Mouse (Mus musculus): ENCODE measurements around the gene Nup107.
"Not testable (repeated sequence)": the region's sequence is repeated elsewhere in the genome, so short reads cannot be mapped to it uniquely, and the experiment has no call there.

The Nup107 gene

GRCm38 (mm10) chr10:117733626-117734025 is 58.9 kb downstream of the Nup107 start:
- DNase-seq: not testable (repeated sequence)

DNA sequence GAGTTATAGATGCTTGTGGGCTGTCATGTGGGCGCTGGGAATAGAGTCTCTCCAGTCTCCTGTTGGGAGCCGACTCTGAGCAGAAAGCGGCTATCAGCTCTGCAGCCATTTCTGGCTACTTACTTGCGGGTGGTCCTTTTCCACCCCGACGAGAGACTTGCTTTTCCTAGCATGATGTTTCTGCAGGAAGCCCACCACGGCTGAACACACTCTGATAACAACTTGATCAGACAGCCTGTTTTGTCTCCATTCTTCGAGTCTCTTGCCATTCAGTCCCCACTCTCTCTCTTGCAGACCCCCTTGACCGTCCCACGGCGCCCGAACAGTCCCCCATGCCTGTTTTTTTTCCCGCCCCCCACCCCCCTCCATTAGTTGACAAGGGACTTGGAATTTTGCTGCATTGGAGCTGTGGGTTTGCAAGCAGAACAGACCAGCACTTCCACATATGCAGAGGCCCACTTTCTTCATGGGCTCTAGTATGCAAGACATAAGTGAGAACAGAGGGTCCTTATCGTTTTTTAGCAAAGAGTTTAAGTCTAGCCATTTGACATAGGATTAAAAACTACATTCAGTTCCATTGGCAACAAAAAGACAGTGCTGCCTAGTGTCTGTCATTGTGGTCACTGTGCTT is 59.4 kb downstream of the Nup107 start:
- no peak for DNase-seq

- DNase-seq: no peak
Observed at GRCm38 (mm10) chr10:117732184-117732583, 60.3 kb downstream of the Nup107 start.

DNA sequence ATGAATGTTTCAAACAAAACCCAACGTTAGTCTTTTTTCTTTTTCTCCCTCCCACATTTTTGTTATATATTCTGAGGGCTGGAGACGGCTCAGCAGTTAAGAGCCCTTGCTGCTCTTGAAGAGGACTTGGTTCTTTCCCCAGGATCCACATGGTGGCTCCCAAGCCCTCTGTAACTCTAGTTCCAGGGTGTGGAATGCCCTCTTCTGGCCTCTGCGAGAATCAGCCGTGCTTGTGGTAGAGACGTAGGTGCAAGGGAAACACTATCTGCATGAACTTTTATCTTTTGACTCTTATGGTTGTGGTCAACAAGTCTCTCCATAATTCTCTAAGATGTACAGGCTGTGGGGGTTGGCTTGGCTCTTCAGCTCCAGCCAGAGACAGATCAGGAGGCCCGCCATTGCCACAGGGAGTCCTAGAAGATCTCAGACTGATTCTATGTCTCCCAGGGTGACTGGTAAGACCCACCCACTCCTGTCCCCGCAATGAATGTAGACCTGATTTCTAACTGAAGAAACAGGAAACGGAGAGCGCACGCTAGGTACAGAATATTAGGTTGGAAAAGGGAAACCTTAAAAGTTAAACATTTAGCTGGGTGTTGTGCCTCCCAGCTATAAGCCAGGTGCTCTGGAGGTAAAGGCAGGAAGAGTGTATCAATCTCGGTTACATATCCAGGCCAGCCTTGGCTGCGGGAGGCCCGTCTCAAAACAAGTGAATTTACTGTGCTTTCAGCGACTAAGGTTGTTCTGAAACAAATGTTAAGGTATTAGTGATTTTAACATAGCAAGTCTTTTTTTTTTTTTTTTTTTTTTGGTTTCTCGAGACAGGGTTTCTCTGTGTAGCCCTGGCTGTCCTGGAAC is 61.0 kb downstream of the Nup107 start:
- peak; percentile 72 to 77 for DNase-seq

- DNase-seq: no peak
Observed at GRCm38 (mm10) chr10:117730637-117731203, 61.8 kb downstream of the Nup107 start.

DNA sequence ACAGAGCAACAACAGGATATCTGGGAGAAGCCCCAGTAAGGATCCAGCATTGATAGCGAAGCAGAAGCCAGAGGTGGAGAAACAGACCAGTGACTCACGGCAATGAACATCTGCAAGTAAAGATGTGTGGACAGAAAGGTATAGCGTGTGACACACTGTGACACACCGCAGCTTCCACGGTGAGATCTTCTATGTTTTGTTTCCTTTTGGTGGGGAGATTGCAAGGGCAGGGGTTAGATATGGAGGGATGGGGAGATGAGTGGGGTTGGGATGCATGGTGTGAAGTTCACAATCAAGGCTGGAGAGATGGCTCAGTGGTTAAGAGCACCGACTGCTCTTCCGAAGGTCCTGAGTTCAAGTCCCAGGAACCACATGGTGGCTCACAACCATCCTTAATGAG is 62.4 kb downstream of the Nup107 start:
- DNase-seq: no peak

DNA sequence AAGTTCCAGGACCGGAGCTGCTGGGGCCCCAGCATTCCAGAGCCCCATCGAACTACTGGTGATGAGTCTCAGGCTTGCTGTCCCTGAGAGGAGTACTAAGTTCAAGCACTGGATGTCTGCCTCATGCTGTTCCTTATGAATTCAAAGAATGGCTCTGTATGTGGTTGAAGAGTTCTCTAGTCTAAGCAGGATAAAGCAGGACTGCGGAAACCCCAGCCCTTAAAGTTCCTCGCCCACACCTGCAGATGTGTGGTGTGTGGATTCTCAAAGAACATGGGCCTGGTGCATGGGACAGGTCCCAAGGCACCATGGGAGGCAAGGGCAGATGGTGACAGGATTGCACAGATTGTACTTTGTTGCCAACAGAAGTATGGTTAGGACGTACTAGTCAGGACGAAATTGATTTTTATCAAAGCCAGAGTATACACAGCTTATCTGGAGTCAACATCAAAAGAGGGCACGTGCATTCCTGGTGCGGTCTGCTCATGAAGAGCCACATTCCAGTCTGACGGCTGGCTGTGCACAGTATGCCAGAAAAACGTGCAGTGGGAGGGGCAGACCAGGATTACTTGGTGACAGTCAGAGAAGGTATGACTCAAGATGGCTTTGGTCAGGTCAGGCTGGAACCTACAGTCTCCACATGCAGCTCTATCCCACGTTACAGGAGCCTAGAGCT is 63.2 kb downstream of the Nup107 start:
- DNase-seq: no peak

DNA sequence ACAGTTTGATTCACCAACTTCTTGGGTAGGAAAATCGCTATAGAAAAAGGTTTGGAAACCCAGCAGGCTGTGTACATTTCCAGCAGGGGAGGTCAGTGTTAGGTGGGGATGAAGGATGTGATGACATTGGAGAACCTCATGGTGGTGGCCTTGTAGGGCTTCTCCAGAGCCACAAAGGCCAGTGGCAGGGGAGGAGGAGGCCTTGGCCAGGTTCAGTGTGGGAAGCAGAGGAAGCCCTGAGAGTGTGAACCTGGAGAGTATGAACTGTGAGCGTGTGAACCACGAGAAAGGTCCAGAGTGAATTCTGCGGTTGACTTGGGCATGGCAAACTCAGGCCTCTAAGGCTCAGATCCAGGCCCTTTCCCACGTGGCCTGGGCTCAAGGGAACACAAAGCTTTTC is 63.9 kb downstream of the Nup107 start:
- no peak for DNase-seq

- no peak for DNase-seq
Observed at GRCm38 (mm10) chr10:117727518-117728110, 64.9 kb downstream of the Nup107 start.

DNA sequence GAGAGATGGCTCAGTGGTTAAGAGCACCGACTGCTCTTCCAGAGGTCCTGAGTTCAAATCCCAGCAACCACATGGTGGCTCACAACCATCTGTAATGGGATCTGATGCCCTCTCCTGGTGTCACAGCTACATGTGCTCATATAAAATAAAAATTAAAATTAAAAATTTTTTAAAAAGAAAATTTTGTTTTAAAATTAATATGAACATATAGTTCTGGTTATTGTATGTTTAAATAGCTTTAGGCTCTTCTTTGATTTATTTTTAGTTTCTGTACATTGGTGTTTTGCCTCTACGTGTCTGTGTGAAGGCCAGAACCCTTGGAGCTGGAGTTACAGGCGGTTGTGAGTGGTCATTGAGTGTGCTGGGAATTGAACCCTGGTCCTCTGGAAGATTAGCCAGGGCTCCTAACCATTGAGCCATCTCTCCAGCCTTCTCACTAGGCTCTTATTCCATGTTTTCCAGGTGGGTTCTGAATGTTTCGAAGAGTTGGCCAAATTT is 65.6 kb downstream of the Nup107 start:
- DNase-seq: no peak

DNA sequence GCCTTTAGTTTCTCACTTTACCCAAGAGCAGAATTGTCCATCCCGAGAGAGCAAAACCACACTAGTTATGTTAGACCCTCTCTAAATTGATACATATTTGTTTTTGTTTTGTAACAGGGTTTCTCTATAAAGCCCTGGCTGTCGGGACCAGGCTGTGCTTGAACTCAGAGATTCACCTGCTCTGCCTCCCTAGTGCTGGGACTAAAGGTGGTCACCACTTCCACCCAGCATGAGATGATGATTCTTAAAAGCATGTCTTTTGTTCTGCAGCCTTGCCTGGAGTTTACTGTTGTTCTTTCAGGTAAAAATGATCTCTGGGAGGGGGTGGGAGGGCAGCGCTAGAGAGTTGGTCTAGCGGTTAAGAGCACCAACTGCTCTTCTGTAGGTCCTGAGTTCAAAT is 66.2 kb downstream of the Nup107 start:
- no peak for DNase-seq

DNA sequence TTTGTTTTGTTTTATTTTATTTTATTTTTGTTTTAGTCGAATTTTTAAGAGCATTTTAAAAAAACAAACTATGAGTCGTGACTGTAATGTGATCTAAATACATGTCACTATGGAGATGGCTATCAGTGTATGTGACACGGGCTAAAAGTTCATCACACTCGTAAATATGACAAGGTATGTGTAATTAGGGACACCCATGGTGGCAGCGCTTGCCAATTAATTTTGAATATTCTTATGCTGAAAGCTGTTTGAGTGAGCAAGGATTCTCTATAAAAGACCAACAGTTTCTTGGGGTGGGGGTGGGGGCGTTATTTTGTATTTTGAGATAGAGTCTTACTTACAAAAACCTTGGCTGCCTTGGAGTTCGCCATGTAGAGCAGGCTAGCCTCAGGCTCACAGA is 66.8 kb downstream of the Nup107 start:
- DNase-seq: no peak

DNA sequence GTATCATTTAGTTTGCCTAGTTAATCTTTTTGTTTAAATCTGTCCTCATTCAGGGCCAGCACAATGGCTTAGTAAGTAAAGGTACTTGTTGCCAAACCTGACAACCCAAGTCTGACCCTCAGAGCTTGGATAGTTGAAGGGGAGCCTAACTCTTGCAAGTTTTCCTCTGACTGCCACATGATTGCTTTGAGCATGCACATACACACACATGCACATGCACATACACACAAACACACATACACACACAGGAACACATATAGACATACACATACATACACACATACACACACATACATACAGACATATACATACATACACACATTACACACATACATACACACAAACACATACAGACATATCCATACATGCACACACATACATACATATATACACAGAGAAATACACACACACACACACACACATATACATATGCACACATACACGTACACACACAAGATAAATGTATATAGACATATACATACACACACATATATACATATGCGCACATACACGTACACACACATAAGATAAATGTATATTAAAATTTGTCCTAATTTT is 67.6 kb downstream of the Nup107 start:
- no peak for DNase-seq

DNA sequence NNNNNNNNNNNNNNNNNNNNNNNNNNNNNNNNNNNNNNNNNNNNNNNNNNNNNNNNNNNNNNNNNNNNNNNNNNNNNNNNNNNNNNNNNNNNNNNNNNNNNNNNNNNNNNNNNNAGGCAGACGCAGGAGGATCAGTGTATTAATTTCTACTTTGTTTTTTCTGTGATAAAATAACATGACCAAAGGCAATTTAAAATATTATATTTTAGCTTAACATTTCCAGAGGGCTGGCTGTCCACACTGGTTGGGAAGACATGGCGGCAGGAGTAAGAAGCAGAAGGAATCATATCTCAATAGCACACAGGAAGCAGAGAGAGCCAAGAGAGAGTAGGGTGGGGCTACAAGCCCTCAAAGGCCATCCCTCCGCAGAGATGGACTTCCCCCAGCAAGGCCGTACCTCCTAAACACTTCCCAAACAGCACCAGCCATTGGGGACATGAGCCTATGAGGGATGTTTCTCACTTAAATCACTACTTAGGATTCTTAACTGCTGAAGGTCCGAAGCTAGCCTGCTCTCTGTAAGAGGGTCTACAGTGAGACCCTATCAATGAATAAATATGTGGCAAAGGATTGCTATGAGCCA is 68.3 kb downstream of the Nup107 start:
- DNase-seq: no peak

GRCm38 (mm10) chr10:117718161-117719119 is 74.1 kb downstream of the Nup107 start:
- no peak for DNase-seq

GRCm38 (mm10) chr10:117717583-117717982 is 74.9 kb downstream of the Nup107 start:
- DNase-seq: no peak

DNA sequence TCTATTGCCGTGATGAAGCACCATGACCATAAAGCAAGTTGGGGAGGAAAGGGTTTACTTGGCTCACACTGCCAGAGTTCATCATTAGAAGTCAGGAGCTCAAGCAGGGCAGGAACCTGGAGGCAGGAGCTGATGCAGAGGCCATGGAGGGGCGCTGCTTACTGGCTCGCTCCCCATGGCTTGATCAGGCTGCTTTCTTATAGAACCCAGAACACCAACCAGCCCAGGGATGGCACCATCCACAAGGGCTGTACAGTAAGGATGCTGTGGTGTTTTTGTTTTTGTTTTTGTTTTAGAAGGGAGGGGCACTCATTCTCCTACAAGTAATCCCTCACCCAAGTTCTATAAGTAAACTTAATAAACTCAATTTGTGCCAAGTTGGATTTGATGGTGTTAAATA is 75.8 kb downstream of the Nup107 start:
- DNase-seq: no peak

- not testable (repeated sequence) for DNase-seq
Observed at GRCm38 (mm10) chr10:117715654-117716053, 76.9 kb downstream of the Nup107 start.

GRCm38 (mm10) chr10:117714928-117715500 is 77.5 kb downstream of the Nup107 start:
- no peak for DNase-seq

DNA sequence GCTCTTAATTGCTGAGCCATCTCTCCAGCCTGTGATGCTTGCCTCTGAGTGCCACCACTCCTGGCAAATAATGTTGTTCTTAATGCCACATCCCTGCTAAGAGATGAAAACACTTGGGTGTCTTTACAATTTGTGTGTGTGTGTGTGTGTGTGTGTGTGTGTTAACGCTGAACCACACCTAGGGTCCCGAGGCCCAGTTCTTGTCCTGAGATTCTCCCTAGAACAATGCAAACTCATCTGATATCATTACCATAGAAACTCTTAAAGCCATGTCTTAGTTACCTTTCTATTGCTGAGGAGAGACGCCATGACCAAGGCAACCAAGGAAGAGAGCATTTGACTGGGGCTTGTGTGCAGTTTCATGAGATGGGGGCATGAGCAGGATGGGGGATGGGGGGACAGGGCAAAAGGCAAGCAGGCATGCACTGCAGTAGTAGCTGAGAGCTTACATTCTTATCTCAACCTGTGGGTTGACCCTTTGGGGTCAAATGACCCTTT is 78.4 kb downstream of the Nup107 start:
- no peak for DNase-seq

Data from thymus, postnatal 36 days (tissue).